Mouse (Mus musculus) bone marrow, adult 2 months (tissue): ENCODE data around the gene Ern1.
"Not testable (repeated sequence)": the region's sequence is repeated elsewhere in the genome, so short reads cannot be mapped to it uniquely, and the experiment has no call there.

Experiments
- CTCF ChIP-seq: fragments of 200-500 bp; IDR thresholded peaks from 2 replicates; pipeline ENCODE4 v1.5.1; 2011; ENCODE audit warnings: low read length, control low read depth; ENCODE audit not compliant: control insufficient read depth, insufficient read depth
- POLR2A ChIP-seq: fragments of 200-500 bp; IDR thresholded peaks from 2 replicates; pipeline ENCODE4 v1.6.1; 2011; ENCODE audit warnings: low read depth, mild to moderate bottlenecking, control low read depth, low read length, borderline replicate concordance; ENCODE audit not compliant: control insufficient read depth

- not testable (repeated sequence) for TF ChIP-seq POLR2A, CTCF
These were observed 9.4 kb upstream of the Ern1 start for GRCm38 (mm10) chr11:106497009-106497408.
